Mouse (Mus musculus) midbrain, embryonic 13.5 days (tissue): ENCODE results near the gene Nck2. TPM values are rescaled to one million over a fixed set of nuclear protein-coding genes. Genes with fewer than 3 reads are reported as not detected.

Experiments
- ATAC-seq: fragments of 200-750 bp; cut with Nextera tagmentation; 2 replicates; pipeline ENCODE4 v1.8.0; 2017; ENCODE audit warnings: mild to moderate bottlenecking, moderate TSS enrichment, moderate library complexity
- H3K27ac ChIP-seq: fragments of 300-500 bp; sonication (generic); 2 replicates; pipeline ENCODE4 v1.5.1; 2015; ENCODE audit warnings: inconsistent platforms, mild to moderate bottlenecking, moderate library complexity
- H3K27me3 ChIP-seq: fragments of 300-500 bp; sonication (generic); 2 replicates; pipeline ENCODE4 v1.6.1; 2015; ENCODE audit warnings: mild to moderate bottlenecking, inconsistent platforms
- H3K36me3 ChIP-seq: fragments of 300-500 bp; sonication (generic); 2 replicates; pipeline ENCODE4 v1.6.1; 2015; ENCODE audit warnings: mild to moderate bottlenecking, inconsistent platforms
- H3K4me1 ChIP-seq: fragments of 300-500 bp; sonication (generic); replicated peaks from 2 replicates; pipeline ENCODE4 v1.6.1; 2015; ENCODE audit warnings: inconsistent platforms
- H3K4me2 ChIP-seq: fragments of 300-500 bp; sonication (generic); replicated peaks from 2 replicates; pipeline ENCODE4 v1.6.1; 2015; ENCODE audit warnings: moderate library complexity, mild to moderate bottlenecking, inconsistent platforms
- H3K4me3 ChIP-seq: fragments of 300-500 bp; sonication (generic); replicated peaks from 2 replicates; pipeline ENCODE4 v1.5.1; 2015; ENCODE audit warnings: mild to moderate bottlenecking, inconsistent platforms
- H3K9ac ChIP-seq: fragments of 300-500 bp; sonication (generic); replicated peaks from 2 replicates; pipeline ENCODE4 v1.6.1; 2015; ENCODE audit warnings: mild to moderate bottlenecking, inconsistent platforms
- H3K9me3 ChIP-seq: fragments of 300-500 bp; sonication (generic); 2 replicates; pipeline ENCODE4 v1.6.1; 2016; ENCODE audit warnings: mild to moderate bottlenecking, inconsistent platforms
- WGBS: fragments of 180-500 bp; shearing (Covaris S2); methylation state at CpG from one replicate; pipeline ENCODE4 v1.1.7; 2015; 5-methylcytosine and 5-hydroxymethylcytosine counted together
- polyA plus RNA-seq: library from polyadenylated mRNA; unstranded; fragments of >200 nt; fragmentation: Nextera tagmentation; extraction: Ambion mirVana; gene quantifications from 2 replicates; pipeline ENCODE4 v1.2.1, GENCODE M21; 2015

Gene Nck2
- 31.8 and 35.4 TPM in 2 replicates for polyA plus RNA-seq

- Histone ChIP-seq H3K9me3 (no peaks in the 10 kb centered on the region), H3K4me1 (peaks cover 30% of the 10 kb centered on the region), H3K27ac (peak within 1 kb of the TSS; percentile 92), H3K9ac (peak within 1 kb of the TSS; percentile 97), H3K4me2 (peak within 1 kb of the TSS; percentile 79), H3K27me3 (no peaks in the 10 kb centered on the region), H3K36me3 (no peaks in the 10 kb centered on the region), H3K4me3 (peak within 1 kb of the TSS; percentile 97)
- WGBS: 19% methylated on average over 9 of the region's 9 CpGs
- no peak for ATAC-seq
Observed at GRCm38 (mm10) chr1:43444531-43444930, at the start of gene Nck2. Nck2 (plus strand) TSS chr1:43444579.

DNA sequence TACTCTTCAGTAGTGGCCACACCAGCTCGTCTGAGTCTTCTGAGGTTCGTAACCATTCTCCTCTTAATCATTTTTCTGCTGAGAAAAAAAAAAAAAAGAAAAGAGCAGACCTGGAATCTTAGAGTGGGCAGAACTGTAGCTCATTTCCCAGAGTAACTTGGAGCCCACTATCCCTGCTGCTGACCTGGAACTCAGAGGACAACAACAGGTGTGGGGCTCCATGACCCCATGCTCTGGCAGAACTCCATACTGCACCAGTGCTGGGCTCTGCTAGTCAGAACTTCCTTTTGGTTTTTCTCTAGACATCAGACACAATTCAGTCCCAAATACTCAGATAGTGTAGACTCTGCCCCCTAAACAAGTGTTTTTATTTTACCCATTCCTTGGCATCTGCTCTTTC is 49.3 kb upstream of the Nck2 start:
- Histone ChIP-seq H3K4me3 (no peak overlapping the region), H3K9me3 (no peaks in the 10 kb centered on the region), H3K27ac (no peak overlapping the region), H3K4me1 (no peaks in the 10 kb centered on the region), H3K9ac (no peak overlapping the region), H3K27me3 (no peaks in the 10 kb centered on the region), H3K4me2 (no peak overlapping the region), H3K36me3 (no peaks in the 10 kb centered on the region)
- ATAC-seq: no peak
- 86% methylated on average over 2 of the region's 2 CpGs for WGBS

GRCm38 (mm10) chr1:43395799-43396198 is 48.6 kb upstream of the Nck2 start:
- Histone ChIP-seq H3K4me3 (no peak overlapping the region), H3K4me1 (no peaks in the 10 kb centered on the region), H3K9me3 (no peaks in the 10 kb centered on the region), H3K9ac (no peak overlapping the region), H3K36me3 (no peaks in the 10 kb centered on the region), H3K27ac (no peak overlapping the region), H3K4me2 (no peak overlapping the region), H3K27me3 (no peaks in the 10 kb centered on the region)
- WGBS: 92% methylated on average over 1 of the region's 1 CpGs
- no peak for ATAC-seq

GRCm38 (mm10) chr1:43396522-43396921 is 47.9 kb upstream of the Nck2 start:
- Histone ChIP-seq H3K4me2 (no peak overlapping the region), H3K4me1 (no peaks in the 10 kb centered on the region), H3K4me3 (no peak overlapping the region), H3K9ac (no peak overlapping the region), H3K27me3 (no peaks in the 10 kb centered on the region), H3K27ac (no peak overlapping the region), H3K36me3 (no peaks in the 10 kb centered on the region), H3K9me3 (no peaks in the 10 kb centered on the region)
- no peak for ATAC-seq
- WGBS: 31% methylated on average over 5 of the region's 5 CpGs

DNA sequence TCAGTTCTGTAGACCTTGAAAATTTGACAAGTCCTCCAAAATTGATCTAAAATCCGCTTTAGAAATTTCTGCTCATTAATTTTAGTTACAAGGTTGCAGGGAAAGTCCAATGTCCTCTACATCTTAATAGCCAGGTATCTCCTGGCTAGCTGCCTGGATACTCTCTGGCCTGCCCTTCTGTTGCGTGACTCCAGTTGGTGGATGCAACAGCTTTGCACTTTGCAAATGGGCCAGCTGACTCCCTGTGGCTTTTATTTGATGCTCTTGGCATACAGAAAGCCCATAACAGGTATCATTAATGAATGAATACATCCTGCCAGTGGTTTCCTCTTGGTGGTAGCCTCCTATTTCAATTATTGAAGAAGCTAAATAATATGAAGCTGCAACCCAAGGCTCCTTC is 47.3 kb upstream of the Nck2 start:
- no peaks in the 10 kb centered on the region for H3K36me3 ChIP-seq
- H3K9me3 ChIP-seq: no peaks in the 10 kb centered on the region
- no peak overlapping the region for H3K9ac ChIP-seq
- H3K27me3 ChIP-seq: no peaks in the 10 kb centered on the region
- no peak overlapping the region for H3K4me2 ChIP-seq
- H3K4me3 ChIP-seq: no peak overlapping the region
- WGBS: 90% methylated on average over 2 of the region's 2 CpGs
- no peak for ATAC-seq
- no peaks in the 10 kb centered on the region for H3K4me1 ChIP-seq
- no peak overlapping the region for H3K27ac ChIP-seq

GRCm38 (mm10) chr1:43398738-43399601 is 45.4 kb upstream of the Nck2 start:
- Histone ChIP-seq H3K4me1 (no peaks in the 10 kb centered on the region), H3K4me2 (no peak overlapping the region)
- 93% methylated on average over 10 of the region's 10 CpGs for WGBS

DNA sequence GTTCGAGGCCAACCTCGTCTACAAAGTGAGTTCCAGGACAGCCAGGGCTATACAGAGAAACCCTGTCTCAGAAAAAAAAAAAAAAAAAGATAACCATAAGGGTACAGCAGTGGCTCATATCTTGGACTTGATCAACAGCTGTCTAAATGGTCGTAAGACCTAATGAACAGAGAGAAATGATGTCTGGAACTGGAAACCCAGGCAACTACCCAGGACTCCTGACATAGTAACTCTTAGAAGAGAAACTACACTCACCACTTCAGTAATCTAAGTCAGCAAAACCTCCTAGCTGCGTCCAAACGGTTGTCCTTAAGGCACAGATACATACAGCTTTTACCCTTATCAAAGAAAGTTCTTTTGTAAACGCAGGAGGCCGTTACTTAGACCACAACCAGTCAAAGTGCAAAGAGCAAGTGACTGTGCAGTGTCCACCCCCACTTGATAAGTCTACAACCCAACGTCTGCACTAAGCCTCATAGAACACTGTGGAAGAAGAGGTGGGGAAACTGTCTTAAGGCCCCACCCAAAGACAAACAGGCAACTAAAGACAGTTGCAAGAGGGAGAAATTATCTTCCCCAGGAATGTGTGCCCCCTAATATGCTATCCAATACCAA is 44.7 kb upstream of the Nck2 start:
- Histone ChIP-seq H3K4me2 (no peak overlapping the region), H3K9ac (no peak overlapping the region), H3K36me3 (no peaks in the 10 kb centered on the region), H3K4me3 (no peak overlapping the region), H3K27me3 (no peaks in the 10 kb centered on the region), H3K27ac (no peak overlapping the region), H3K4me1 (no peaks in the 10 kb centered on the region), H3K9me3 (no peaks in the 10 kb centered on the region)
- 90% methylated on average over 8 of the region's 8 CpGs for WGBS
- no peak for ATAC-seq

More at GRCm38 (mm10) chr1:43398738-43399601, 45.4 kb upstream of the Nck2 start:
- Histone ChIP-seq H3K9me3 (no peaks in the 10 kb centered on the region), H3K4me3 (no peak overlapping the region), H3K9ac (no peak overlapping the region), H3K36me3 (no peaks in the 10 kb centered on the region), H3K27me3 (no peaks in the 10 kb centered on the region), H3K27ac (no peak overlapping the region)
- no peak for ATAC-seq

DNA sequence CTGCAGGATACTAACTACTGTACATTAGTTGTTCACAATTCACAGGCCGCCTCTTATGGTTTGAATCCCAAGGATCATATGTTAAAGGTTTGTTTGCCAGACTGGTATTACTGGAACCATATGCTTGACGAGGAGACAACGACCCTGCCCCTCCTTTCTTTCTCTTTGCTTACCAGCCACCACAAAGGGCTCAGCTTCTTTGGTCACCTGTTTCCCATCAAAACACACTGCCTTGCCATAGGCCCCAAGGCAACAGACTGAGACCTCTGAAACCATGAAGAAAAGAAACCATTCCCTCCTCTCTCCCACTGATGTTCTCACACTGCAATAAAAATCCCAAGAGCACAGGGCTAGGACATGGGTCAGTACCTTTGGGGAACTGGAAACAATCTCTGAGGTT is 43.7 kb upstream of the Nck2 start:
- no peak overlapping the region for H3K9ac ChIP-seq
- H3K4me1 ChIP-seq: no peaks in the 10 kb centered on the region
- no peak overlapping the region for H3K4me3 ChIP-seq
- no peak overlapping the region for H3K27ac ChIP-seq
- H3K27me3 ChIP-seq: no peaks in the 10 kb centered on the region
- 86% methylated on average over 3 of the region's 3 CpGs for WGBS
- H3K9me3 ChIP-seq: no peaks in the 10 kb centered on the region
- H3K36me3 ChIP-seq: no peaks in the 10 kb centered on the region
- no peak for ATAC-seq
- H3K4me2 ChIP-seq: no peak overlapping the region

DNA sequence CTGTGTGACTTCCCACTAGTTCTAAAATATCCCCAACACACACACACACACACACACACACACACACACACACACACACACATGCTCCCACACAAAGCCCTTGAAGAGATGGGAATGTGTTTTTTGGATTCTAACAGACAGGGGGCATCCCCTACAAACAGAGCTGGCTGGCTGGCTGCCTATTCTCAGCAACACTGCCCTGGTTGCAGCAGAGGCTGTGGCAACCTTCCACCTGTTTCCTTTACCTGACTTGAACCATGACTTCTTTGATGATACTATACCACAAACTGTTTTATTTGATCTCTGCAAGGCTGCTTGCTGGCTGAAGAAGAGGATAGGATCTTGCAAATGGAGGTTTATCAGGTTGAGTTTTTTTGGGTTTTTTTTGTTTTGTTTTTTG is 41.0 kb upstream of the Nck2 start:
- no peak for ATAC-seq
- Histone ChIP-seq H3K4me1 (no peaks in the 10 kb centered on the region), H3K4me3 (no peak overlapping the region)

GRCm38 (mm10) chr1:43404693-43405678 is 39.4 kb upstream of the Nck2 start:
- Histone ChIP-seq H3K4me1 (no peaks in the 10 kb centered on the region), H3K36me3 (no peaks in the 10 kb centered on the region), H3K4me3 (no peak overlapping the region), H3K9me3 (no peaks in the 10 kb centered on the region), H3K27ac (no peak overlapping the region), H3K27me3 (no peaks in the 10 kb centered on the region), H3K4me2 (no peak overlapping the region), H3K9ac (no peak overlapping the region)
- no peak for ATAC-seq
- 72% methylated on average over 9 of the region's 9 CpGs for WGBS

More for the DNA sequence above, 41.0 kb upstream of the Nck2 start:
- Histone ChIP-seq H3K36me3 (no peaks in the 10 kb centered on the region), H3K4me2 (no peak overlapping the region), H3K27ac (no peak overlapping the region), H3K9ac (no peak overlapping the region), H3K9me3 (no peaks in the 10 kb centered on the region), H3K27me3 (no peaks in the 10 kb centered on the region)

GRCm38 (mm10) chr1:43409019-43409418 is 35.4 kb upstream of the Nck2 start:
- no peak overlapping the region for H3K27ac ChIP-seq
- H3K9me3 ChIP-seq: no peaks in the 10 kb centered on the region
- H3K4me3 ChIP-seq: no peak overlapping the region
- H3K27me3 ChIP-seq: no peaks in the 10 kb centered on the region
- no peak overlapping the region for H3K9ac ChIP-seq
- no peak for ATAC-seq
- H3K36me3 ChIP-seq: no peaks in the 10 kb centered on the region
- 76% methylated on average over 4 of the region's 4 CpGs for WGBS
- H3K4me1 ChIP-seq: no peaks in the 10 kb centered on the region
- H3K4me2 ChIP-seq: no peak overlapping the region

DNA sequence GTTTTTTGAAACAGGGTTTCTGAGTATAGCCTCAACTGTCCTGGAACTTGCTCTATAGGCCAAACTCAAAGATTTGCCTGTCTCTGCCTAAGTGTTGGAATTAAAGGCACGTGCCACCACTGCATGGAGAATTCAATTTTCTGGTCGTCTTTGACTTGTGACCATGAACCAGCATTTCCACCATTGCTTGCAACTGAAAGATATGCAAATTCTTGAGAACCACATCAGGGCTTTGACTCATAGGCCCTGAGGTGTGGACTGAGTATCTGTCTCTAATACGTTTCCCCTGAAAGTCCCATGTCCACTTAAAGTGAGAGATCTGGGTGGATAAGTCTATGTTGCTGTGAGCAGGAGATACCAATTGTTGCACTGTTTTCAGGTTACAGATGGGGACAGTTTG is 31.6 kb upstream of the Nck2 start:
- WGBS: 84% methylated on average over 3 of the region's 3 CpGs
- no peaks in the 10 kb centered on the region for H3K27me3 ChIP-seq
- no peaks in the 10 kb centered on the region for H3K4me1 ChIP-seq
- H3K4me2 ChIP-seq: no peak overlapping the region
- no peak overlapping the region for H3K27ac ChIP-seq
- no peak for ATAC-seq
- no peak overlapping the region for H3K4me3 ChIP-seq
- H3K36me3 ChIP-seq: no peaks in the 10 kb centered on the region
- no peaks in the 10 kb centered on the region for H3K9me3 ChIP-seq
- H3K9ac ChIP-seq: no peak overlapping the region
